Mouse (Mus musculus) left cerebral cortex, postnatal 10 days (tissue): Measurements from ENCODE around the gene Smbd1. TPM values are rescaled to one million over a fixed set of nuclear protein-coding genes. Genes with fewer than 3 reads are reported as not detected.

Experiments
- DNase-seq, 2 experiments: peaks; one replicate each; pipeline ENCODE4 v3.0.0; 2021 to 2022; ENCODE audit warnings: low spot score in 2 of 2, mixed read lengths in 1 of 2; ENCODE audit errors: extremely low spot score in 1 of 2
- intact Hi-C: fragments of 180-260 bp; cut with DNase I; formaldehyde crosslinking; loops from one replicate; pipeline ENCODE4 v1.15.1; 2025
- total RNA-seq, 2 experiments: library from RNA; stranded (reverse); gene quantifications; 2 replicates each; pipeline ENCODE4 v1.2.3; 2021

Smbd1 gene
- total RNA-seq: not detected

- DNase-seq: no peak
- intact Hi-C loops: no loop called here
These were observed at the start of gene Smbd1 for GRCm38 (mm10) chr16:32810321-32810720. Smbd1 (minus strand) TSS chr16:32810477.

GRCm38 (mm10) chr16:32858771-32859636 lies 48.7 kb upstream of the Smbd1 start:
- intact Hi-C loops: no loop called here
- DNase-seq: no peak

GRCm38 (mm10) chr16:32858356-32858755 lies 48.1 kb upstream of the Smbd1 start:
- intact Hi-C loops: no loop called here
- no peak for DNase-seq

- no peak for DNase-seq
- intact Hi-C loops: no loop called here
These were observed 46.5 kb upstream of the Smbd1 start for GRCm38 (mm10) chr16:32856751-32857150.

GRCm38 (mm10) chr16:32854050-32854571 lies 43.8 kb upstream of the Smbd1 start:
- peak in 1 of 2 experiments; percentile 45 for DNase-seq
- intact Hi-C loops: no loop called here

- intact Hi-C loops: no loop called here
- DNase-seq: no peak
These were observed 43.3 kb upstream of the Smbd1 start for GRCm38 (mm10) chr16:32853492-32854049.

- DNase-seq: no peak
- intact Hi-C loops: no loop called here
These were observed 39.0 kb upstream of the Smbd1 start for GRCm38 (mm10) chr16:32849042-32849830.

- DNase-seq: no peak
- intact Hi-C loops: no loop called here
These were observed 36.8 kb upstream of the Smbd1 start for GRCm38 (mm10) chr16:32847103-32847502.

- no peak for DNase-seq
- intact Hi-C loops: no loop called here
These were observed 21.2 kb upstream of the Smbd1 start for GRCm38 (mm10) chr16:32831501-32831900.

GRCm38 (mm10) chr16:32829104-32829503 lies 18.8 kb upstream of the Smbd1 start:
- no peak for DNase-seq
- intact Hi-C loops: no loop called here

- intact Hi-C loops: no loop called here
- no peak for DNase-seq
These were observed 16.2 kb upstream of the Smbd1 start for GRCm38 (mm10) chr16:32826521-32826920.

GRCm38 (mm10) chr16:32825380-32825779 lies 15.1 kb upstream of the Smbd1 start:
- DNase-seq: no peak
- intact Hi-C loops: no loop called here

- intact Hi-C loops: no loop called here
These were observed 13.8 kb upstream of the Smbd1 start for GRCm38 (mm10) chr16:32824061-32824460.

GRCm38 (mm10) chr16:32823487-32823886 lies 13.2 kb upstream of the Smbd1 start:
- intact Hi-C loops: no loop called here
- DNase-seq: no peak

More at GRCm38 (mm10) chr16:32824061-32824460, 13.8 kb upstream of the Smbd1 start:
- no peak for DNase-seq

- no peak for DNase-seq
- intact Hi-C loops: no loop called here
These were observed 12.6 kb upstream of the Smbd1 start for GRCm38 (mm10) chr16:32822881-32823280.

- intact Hi-C loops: no loop called here
- DNase-seq: no peak
These were observed 12.2 kb upstream of the Smbd1 start for GRCm38 (mm10) chr16:32822450-32822827.

GRCm38 (mm10) chr16:32821772-32822449 lies 11.6 kb upstream of the Smbd1 start:
- no peak for DNase-seq
- intact Hi-C loops: no loop called here

GRCm38 (mm10) chr16:32818441-32818840 lies 8.2 kb upstream of the Smbd1 start:
- no peak for DNase-seq
- intact Hi-C loops: loop anchor here (5.0 kb wide), 1 partner anchor 194 kb away; no protein-coding TSS in a partner anchor

- intact Hi-C loops: loop anchor here (5.0 kb wide), 1 partner anchor 194 kb away; no protein-coding TSS in a partner anchor
These were observed 7.8 kb upstream of the Smbd1 start for GRCm38 (mm10) chr16:32818036-32818435.

More at GRCm38 (mm10) chr16:32818036-32818435, 7.8 kb upstream of the Smbd1 start:
- no peak for DNase-seq
